Mouse (Mus musculus): Measurements from ENCODE around the gene Zscan29. TPM values are rescaled to one million over a fixed set of nuclear protein-coding genes. Genes with fewer than 3 reads are reported as not detected.

The Zscan29 gene
- polyA plus RNA-seq, 1 experiment from 2014 or later = 10.2 TPM

DNA sequence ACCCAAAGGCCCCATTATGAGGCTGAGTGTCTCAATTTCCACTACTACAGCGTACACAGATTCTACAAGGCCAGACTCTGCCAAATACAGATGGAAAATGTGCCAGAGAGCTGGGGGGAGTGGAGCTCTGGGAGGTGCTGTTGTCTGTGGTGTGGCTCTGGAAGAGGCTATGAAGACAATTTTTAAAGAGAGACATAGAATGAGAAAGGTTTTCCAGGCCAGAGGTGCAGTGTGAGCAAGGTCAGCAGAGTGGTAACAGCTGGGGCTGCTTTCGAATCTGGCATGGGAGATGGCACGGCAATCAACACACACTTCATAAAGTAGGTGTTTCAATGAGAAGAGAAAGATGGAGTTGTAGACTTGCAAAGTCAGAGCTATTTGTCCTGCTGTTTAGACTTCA lies 51.7 kb downstream of the Zscan29 start:
- Histone ChIP-seq H3K4me1 (peaks cover 6% of the 10 kb centered on the region; the same call in 1 of the 2 replicates), H3K4me3 (no peak overlapping the region), H3K27ac (no peak overlapping the region), H3K36me3 (no peaks in the 10 kb centered on the region), H3K27me3 (ENCODE audit: low read depth, poor library complexity, severe bottlenecking) (no peaks in the 10 kb centered on the region), H3K9me3 (replicated peaks) (no peaks in the 10 kb centered on the region)
- 81% methylated on average over 3 of the region's 3 CpGs for WGBS
- DNase-seq (ENCODE audit: low spot score) = no peak

DNA sequence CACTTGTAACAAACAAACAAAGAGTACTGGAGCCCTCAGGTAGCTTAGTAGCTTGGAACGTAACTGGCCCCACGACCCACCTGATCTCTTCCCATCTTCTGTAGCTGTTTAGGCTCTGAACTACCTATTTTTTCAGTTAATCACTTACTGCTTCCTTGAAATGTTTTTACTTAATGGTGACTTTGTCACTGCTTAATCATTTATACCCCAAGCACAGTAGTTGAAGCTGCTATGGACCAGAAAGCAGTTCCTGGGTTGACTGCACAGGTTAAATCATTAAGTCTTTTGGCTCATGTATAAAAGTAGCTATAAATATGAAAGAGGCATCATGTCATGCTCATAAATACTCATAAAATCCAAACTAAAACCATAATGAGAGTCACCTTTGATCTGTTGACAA lies 55.5 kb downstream of the Zscan29 start:
- Histone ChIP-seq H3K27me3 (ENCODE audit: low read depth, poor library complexity, severe bottlenecking) (no peaks in the 10 kb centered on the region), H3K9me3 (replicated peaks) (no peaks in the 10 kb centered on the region), H3K4me1 (peaks cover 6% of the 10 kb centered on the region; the same call in 1 of the 2 replicates), H3K4me3 (no peak overlapping the region), H3K36me3 (no peaks in the 10 kb centered on the region), H3K27ac (no peak overlapping the region)
- 93% methylated on average over 2 of the region's 2 CpGs for WGBS
- DNase-seq (ENCODE audit: low spot score) = no peak

DNA sequence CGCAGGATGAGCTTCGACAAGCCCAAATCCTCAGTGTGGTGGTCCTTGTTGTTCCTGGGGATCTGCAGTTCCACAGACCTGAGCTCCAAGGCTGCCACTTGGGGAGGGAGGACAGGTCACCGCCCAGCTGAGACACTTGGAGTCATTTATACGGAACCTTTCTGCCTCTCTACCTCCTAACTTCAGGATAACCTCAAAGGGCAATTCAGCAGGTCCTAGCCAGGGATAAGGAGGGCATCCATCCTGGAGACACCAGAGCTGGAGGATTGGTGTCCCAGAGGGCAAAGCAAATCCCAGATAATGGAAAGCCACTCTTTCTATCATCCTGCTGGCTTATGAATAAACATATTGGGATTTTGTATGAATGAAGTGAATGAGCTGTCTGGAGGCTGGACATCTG lies 61.2 kb downstream of the Zscan29 start, which contains the start of gene Tgm7:
Gene Tgm7, minus strand, starts transcription at position 101 of the 400 bp plus-strand sequence.
- Histone ChIP-seq H3K9me3 (replicated peaks) (no peaks in the 10 kb centered on the region), H3K27me3 (ENCODE audit: low read depth, poor library complexity, severe bottlenecking) (no peaks in the 10 kb centered on the region), H3K4me1 (no peaks in the 10 kb centered on the region), H3K36me3 (no peaks in the 10 kb centered on the region), H3K27ac (no peak within 1 kb of the TSS), H3K4me3 (no peak within 1 kb of the TSS)
- no peak for DNase-seq (ENCODE audit: low spot score)
- 87% methylated on average over 4 of the region's 4 CpGs for WGBS

Other genes with a start within 250 kb of the Zscan29 start
- 23.6 and 31.7 TPM in 2 replicates for gene Ubr1, start 200.4 kb downstream of the Zscan29 start, polyA plus RNA-seq (2016; fragmentation: Nextera tagmentation; extraction: Ambion mirVana)
- gene Tmem62, start 194.1 kb downstream of the Zscan29 start, polyA plus RNA-seq (2016; fragmentation: Nextera tagmentation; extraction: Ambion mirVana) = 0.68 and 0.72 TPM in 2 replicates
- 28.1 and 34.6 TPM in 2 replicates for gene Ccndbp1, start 162.7 kb downstream of the Zscan29 start, polyA plus RNA-seq (2016; fragmentation: Nextera tagmentation; extraction: Ambion mirVana)
- 5.5 and 7.6 TPM in 2 replicates for gene Epb42, start 134.1 kb downstream of the Zscan29 start, polyA plus RNA-seq (2016; fragmentation: Nextera tagmentation; extraction: Ambion mirVana)
- not detected in 2 replicates for gene Tgm5, start 85.3 kb downstream of the Zscan29 start, polyA plus RNA-seq (2016; fragmentation: Nextera tagmentation; extraction: Ambion mirVana)
- gene Tgm7, start 61.3 kb downstream of the Zscan29 start, polyA plus RNA-seq (2016; fragmentation: Nextera tagmentation; extraction: Ambion mirVana) = not detected in 2 replicates
- 15.4 and 22.2 TPM in 2 replicates for gene Adal, start 30.7 kb downstream of the Zscan29 start, polyA plus RNA-seq (2016; fragmentation: Nextera tagmentation; extraction: Ambion mirVana)
- gene Lcmt2, start 30.5 kb downstream of the Zscan29 start, polyA plus RNA-seq (2016; fragmentation: Nextera tagmentation; extraction: Ambion mirVana) = 18.2 and 22.6 TPM in 2 replicates
- 78.0 and 82.8 TPM in 2 replicates for gene Tubgcp4, start 471 bp downstream of the Zscan29 start, polyA plus RNA-seq (2016; fragmentation: Nextera tagmentation; extraction: Ambion mirVana)
- gene Trp53bp1, start 100.3 kb upstream of the Zscan29 start, polyA plus RNA-seq (2016; fragmentation: Nextera tagmentation; extraction: Ambion mirVana) = 116 and 135 TPM in 2 replicates
- 1.5 and 2.0 TPM in 2 replicates for gene Map1a, start 118.5 kb upstream of the Zscan29 start, polyA plus RNA-seq (2016; fragmentation: Nextera tagmentation; extraction: Ambion mirVana)
- gene Ppip5k1, start 184.3 kb upstream of the Zscan29 start, polyA plus RNA-seq (2016; fragmentation: Nextera tagmentation; extraction: Ambion mirVana) = 7.5 and 8.9 TPM in 2 replicates
- gene Ckmt1, start 186.6 kb upstream of the Zscan29 start, polyA plus RNA-seq (2016; fragmentation: Nextera tagmentation; extraction: Ambion mirVana) = 0.59 and 1.5 TPM in 2 replicates
- gene Strc, start 216.0 kb upstream of the Zscan29 start, polyA plus RNA-seq (2016; fragmentation: Nextera tagmentation; extraction: Ambion mirVana) = not detected in 2 replicates
- 603 and 646 TPM in 2 replicates for gene Pdia3, start 242.7 kb upstream of the Zscan29 start, polyA plus RNA-seq (2016; fragmentation: Nextera tagmentation; extraction: Ambion mirVana)
- gene Catsper2, start 242.7 kb upstream of the Zscan29 start, polyA plus RNA-seq (2016; fragmentation: Nextera tagmentation; extraction: Ambion mirVana) = 2.3 and 2.9 TPM in 2 replicates